Mouse (Mus musculus) left cerebral cortex, postnatal 4 days (tissue): ENCODE results near the gene Flnb. TPM values are rescaled to one million over a fixed set of nuclear protein-coding genes. Genes with fewer than 3 reads are reported as not detected.

ENCODE experiments used
- DNase-seq: peaks from one replicate; pipeline ENCODE4 v3.0.0-alpha.2; 2022
- intact Hi-C: fragments of 180-260 bp; cut with DNase I; formaldehyde crosslinking; loops from one replicate; pipeline ENCODE4 v1.15.1; 2025
- total RNA-seq, 2 experiments: library from RNA; stranded (reverse); gene quantifications; 2 replicates each; pipeline ENCODE4 v1.2.3; 2021

Gene Flnb
- 10 to 100 TPM; 36.3 to 44.4 TPM for total RNA-seq

GRCm38 (mm10) chr14:7817770-7818462 lies at the start of gene Flnb:
Gene Flnb, plus strand, starts transcription at chr14:7817957.
- intact Hi-C loops = loop anchor here (5.0 kb wide), 2 partner anchors 49 to 119 kb away; no protein-coding TSS in a partner anchor
- DNase-seq = peak; percentile 98

DNA sequence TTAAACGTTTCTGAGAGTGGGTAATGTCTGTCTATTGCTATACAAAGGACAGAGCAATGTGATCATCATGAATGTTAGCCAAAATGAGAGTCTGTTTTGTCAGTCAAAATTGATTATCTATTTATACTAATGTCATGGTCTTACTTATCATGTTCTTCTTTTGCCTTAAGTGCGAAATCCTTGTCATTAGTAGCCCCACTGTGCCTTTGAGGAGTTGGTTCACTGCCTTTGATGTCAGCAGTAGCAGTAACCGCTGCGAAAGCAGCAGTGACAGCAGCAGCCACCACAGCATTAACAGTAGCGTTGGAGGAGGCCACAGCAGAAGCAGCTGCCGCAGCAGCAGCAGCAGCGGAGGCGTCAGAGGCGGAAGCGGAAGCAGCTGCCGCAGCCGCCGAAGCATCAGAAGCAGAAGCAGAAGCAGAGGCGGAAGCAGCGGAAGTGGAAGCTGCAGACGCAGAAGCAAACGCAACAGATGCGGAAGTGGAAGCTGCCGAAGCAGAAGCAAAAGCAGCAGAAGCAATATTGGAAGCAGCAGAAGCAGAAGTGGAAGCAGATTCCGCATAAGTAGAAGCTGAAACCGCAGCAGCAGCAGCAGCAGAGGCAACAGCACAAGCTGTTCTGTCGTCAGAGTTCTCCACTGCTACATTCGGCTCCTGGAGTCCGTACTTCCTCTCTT lies 43.9 kb upstream of the Flnb start:
- peak; percentile 9 for DNase-seq
- intact Hi-C loops = no loop called here

DNA sequence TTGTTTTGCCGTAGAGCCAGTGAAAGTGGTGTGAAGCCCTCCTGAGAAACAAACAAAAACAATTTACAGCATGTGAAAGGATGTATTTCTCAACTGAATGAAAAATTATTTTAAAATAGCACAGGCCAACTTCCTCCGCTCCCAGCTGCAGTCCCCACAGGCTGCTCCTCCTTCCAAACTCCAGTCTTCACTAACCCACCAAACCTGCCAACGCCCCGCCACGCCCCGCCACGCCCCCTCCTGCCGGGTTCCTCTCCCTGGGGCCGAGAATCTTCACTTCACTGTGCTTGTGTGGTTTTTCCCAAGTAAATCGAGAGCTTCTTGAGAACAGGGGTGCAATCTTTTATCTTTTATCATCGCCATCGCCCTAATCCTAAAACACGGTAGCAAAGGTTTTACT lies 31.7 kb upstream of the Flnb start:
- intact Hi-C loops = no loop called here
- DNase-seq = no peak

DNA sequence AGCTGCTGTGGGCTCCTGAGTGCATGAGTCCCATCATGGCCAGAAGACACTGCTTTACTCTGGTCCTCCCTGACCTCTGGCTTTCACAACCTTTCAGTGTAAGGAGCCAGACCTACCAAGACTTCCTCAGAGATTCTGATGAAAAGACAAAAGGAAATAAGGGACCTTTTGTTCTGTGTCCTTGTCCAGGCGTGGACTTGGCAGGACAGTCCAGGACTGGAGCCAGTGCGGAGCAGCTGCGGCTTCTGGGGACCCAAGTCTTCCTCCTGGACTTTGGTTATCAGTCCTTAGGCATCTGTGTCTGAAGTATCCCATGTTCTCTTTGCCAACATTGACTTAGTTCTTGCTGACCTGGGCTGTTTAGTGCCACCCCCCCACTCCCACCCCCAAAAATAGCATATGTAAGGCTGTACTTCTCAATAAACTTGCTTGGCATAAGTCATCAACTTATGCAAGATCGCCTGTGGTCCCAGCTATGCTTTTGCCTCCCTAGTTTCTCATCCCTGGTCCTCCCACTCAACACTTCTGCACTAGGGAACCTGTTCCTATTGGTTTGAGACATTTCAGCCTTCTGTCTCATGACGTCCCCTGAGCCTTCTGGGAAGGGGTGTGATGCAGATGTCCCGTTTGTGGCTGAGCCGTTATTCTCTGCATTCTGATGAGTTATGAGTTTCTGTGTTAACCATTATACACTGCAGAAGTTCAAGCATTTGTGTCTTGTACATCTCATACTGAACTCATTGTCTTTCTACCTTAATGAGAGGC lies 28.3 kb upstream of the Flnb start:
- no peak for DNase-seq
- intact Hi-C loops = no loop called here

DNA sequence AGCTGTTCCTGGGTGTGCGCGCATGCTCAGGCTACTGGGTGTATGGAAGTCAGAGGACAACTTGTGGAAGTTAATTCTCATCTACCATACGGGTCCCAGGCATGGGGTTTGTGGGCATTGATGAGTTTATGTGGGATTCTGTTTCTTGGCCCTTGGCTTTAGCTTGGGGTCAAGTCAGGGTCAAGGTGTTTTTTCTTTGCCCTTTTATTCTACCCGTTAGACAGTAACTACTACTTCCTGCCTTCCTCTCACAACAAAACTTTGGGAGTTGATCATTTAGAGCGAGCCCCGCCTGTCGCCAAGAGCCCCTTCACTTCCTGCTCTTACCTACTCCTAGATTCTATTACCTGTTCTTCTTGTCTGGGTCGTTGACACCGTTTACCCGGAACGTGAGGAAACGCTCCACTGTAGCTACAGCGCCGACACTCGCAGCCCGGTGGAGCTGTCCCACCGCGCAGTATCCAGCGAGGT lies 26.7 kb upstream of the Flnb start:
- intact Hi-C loops = no loop called here
- DNase-seq = no peak

DNA sequence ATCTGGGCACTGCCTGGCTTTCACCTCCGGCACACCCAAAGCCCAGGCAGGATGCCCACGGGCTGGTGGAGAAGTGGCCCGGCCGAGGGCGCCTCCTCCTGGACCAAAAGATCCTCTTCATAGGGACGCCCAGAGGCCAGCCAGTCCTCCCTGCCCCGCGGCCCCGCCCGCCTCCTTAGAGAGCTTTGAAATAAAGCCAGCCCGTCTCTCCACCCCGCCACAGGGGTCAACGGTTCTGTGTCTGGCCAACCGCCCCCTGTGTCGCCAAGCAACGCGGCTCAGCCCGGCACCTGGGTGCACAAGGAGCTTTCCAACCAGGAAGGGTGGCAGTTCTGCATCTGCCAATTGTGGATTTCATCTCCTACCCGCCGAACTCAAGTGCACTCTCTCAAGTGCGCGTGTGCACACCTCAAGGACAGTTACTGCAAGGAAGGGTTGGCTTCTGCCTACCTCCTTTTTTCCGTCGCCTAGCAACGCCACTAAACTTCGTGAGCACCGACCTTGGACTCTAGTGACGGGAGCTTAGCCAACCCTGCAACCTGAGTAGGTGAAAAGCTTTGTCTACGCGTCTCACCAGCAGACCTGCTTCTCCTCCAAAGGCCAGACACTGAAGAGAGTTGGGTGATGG lies 26.1 kb upstream of the Flnb start, which contains the start of gene Gm26661:
Gm26661 (plus strand) TSS at position 56 of the 628 bp plus-strand sequence.
- intact Hi-C loops = no loop called here
- DNase-seq = peak; percentile 61

GRCm38 (mm10) chr14:7795961-7796360 lies 21.8 kb upstream of the Flnb start:
- no peak for DNase-seq
- intact Hi-C loops = no loop called here

GRCm38 (mm10) chr14:7800611-7801010 lies 17.1 kb upstream of the Flnb start:
- intact Hi-C loops = no loop called here
- no peak for DNase-seq

GRCm38 (mm10) chr14:7801831-7802230 lies 15.9 kb upstream of the Flnb start:
- intact Hi-C loops = no loop called here
- DNase-seq = peak; percentile 34

DNA sequence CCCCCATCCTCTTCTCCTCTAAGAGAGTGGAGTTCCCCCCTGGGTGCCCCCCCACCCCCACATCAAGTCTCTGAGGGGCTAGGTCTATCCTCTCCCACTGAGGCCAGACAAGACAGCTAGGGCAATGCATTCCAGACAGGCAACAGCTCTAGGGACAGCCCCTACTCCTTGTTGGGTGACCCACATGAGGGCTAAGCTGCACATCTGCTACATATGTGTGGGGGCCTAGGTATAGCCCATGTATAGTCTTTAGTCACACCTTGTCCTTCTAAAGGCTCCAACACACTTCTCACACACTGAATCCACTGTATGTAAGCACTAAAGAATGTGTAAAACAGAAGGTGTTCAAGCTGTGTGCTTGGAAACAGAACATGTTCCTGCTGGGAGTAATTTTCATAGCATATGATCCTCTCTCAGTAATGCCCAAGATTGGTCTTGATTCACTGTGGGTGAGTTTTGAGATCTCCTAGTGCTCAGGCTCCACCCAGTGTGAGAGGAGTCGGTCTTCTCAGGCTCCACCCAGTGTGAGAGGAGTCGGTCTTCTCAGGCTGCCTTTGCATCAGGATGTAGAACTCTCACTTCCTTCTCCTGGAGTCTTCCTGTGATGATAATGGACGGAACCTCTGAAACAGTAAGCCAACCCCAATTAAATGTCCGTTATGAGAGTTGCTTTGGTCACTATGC lies 13.7 kb upstream of the Flnb start:
- intact Hi-C loops = no loop called here
- DNase-seq = no peak

- intact Hi-C loops = no loop called here
- DNase-seq = no peak
Observed at GRCm38 (mm10) chr14:7804558-7804905, 13.2 kb upstream of the Flnb start.

- intact Hi-C loops = no loop called here
- no peak for DNase-seq
Observed at GRCm38 (mm10) chr14:7807711-7808110, 10.0 kb upstream of the Flnb start.

- no peak for DNase-seq
- intact Hi-C loops = no loop called here
Observed at GRCm38 (mm10) chr14:7808501-7808981, 9.2 kb upstream of the Flnb start.

- no peak for DNase-seq
- intact Hi-C loops = no loop called here
Observed at GRCm38 (mm10) chr14:7809043-7809955, 8.5 kb upstream of the Flnb start.

DNA sequence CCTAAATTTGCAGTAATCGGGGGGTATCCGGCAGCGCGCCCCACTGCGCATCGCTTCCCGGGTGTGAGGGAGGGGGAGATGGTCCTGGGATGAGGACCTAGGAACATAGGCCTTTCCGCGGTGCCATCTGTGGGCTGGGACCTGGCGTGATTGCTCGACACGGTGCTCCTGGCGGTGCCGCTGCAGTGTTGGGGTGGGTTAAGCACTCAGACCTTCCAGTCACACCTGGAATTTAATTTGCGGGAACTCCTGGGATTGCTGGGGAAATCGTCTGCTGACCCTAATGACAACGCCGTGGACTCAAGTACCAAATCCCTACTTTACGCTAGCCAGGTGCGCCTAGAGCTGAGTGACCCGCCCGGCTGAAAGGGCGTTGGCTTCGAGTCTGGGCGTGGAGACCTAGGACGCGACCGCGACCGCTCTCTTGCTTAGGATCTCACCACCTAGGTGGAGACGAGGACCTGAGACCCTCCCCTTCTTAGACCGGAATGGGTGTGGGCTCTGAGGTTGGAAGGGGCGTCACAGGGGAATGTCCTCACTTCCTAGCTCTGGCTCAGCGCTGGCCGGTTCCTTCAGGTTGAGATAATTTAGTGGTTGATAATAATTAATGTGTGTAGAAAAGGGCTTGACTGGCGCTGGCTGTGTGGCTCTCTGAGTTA lies 835 bp downstream of the Flnb start:
- intact Hi-C loops = loop anchor here (5.0 kb wide), 2 partner anchors 49 to 119 kb away; no protein-coding TSS in a partner anchor
- peak; percentile 20 for DNase-seq

DNA sequence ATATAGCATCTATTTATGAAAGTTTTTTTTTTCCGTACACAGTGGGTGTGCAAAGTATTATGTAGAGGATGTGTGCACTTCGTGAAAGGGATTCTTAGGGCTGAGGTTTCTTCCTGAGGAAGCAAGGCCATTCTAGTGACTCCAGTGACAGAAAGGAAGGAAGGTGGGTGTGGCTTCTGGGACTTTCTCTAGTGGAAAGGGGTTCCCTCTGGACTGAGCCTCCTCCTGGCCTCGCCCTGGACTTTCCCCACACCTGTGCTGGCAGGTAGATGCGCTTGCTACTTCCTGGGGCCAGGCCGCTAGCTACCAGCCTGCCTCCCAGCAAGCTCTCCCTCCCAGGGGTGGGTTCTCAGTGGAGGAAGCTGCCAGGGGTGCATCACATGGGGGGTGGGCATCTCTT lies 1.7 kb downstream of the Flnb start:
- no peak for DNase-seq

GRCm38 (mm10) chr14:7821341-7821740 lies 3.6 kb downstream of the Flnb start:
- intact Hi-C loops = no loop called here
- no peak for DNase-seq

More for the DNA sequence above, 1.7 kb downstream of the Flnb start:
- intact Hi-C loops = loop anchor here (5.0 kb wide), 2 partner anchors 48 to 118 kb away; no protein-coding TSS in a partner anchor

- DNase-seq = peak; percentile 20
- intact Hi-C loops = no loop called here
Observed at GRCm38 (mm10) chr14:7822693-7823092, 4.9 kb downstream of the Flnb start.
